Mouse (Mus musculus) urinary bladder, adult 18-20 months (tissue): ENCODE data around the gene Col27a1.

Source experiments
- DNase-seq, 2 experiments: peaks; one replicate each; pipeline ENCODE4 v3.0.0; 2022; ENCODE audit warnings: low spot score in 2 of 2, mixed read lengths in 2 of 2

Gene Col27a1

GRCm38 (mm10) chr4:63225373-63225772 is 11.6 kb downstream of the Col27a1 start:
- DNase-seq, result no peak

GRCm38 (mm10) chr4:63226164-63226882 is 12.5 kb downstream of the Col27a1 start:
- no peak for DNase-seq

- DNase-seq, result no peak
These were observed 13.1 kb downstream of the Col27a1 start for GRCm38 (mm10) chr4:63226883-63227235.

- no peak for DNase-seq
These were observed 15.1 kb downstream of the Col27a1 start for GRCm38 (mm10) chr4:63228943-63229342.

GRCm38 (mm10) chr4:63229991-63230581 is 16.3 kb downstream of the Col27a1 start:
- DNase-seq, result no peak

GRCm38 (mm10) chr4:63231121-63231520 is 17.3 kb downstream of the Col27a1 start:
- DNase-seq, result no peak

- no peak for DNase-seq
These were observed 18.8 kb downstream of the Col27a1 start for GRCm38 (mm10) chr4:63232542-63233020.

GRCm38 (mm10) chr4:63233557-63234452 is 20.0 kb downstream of the Col27a1 start:
- DNase-seq, result no peak

- DNase-seq, result no peak
These were observed 21.0 kb downstream of the Col27a1 start for GRCm38 (mm10) chr4:63234852-63235251.

GRCm38 (mm10) chr4:63236235-63236634 is 22.4 kb downstream of the Col27a1 start:
- DNase-seq, result no peak

- DNase-seq, result no peak
These were observed 23.4 kb downstream of the Col27a1 start for GRCm38 (mm10) chr4:63237225-63237624.

GRCm38 (mm10) chr4:63238141-63238540 is 24.3 kb downstream of the Col27a1 start:
- no peak for DNase-seq

- DNase-seq, result no peak
These were observed 24.9 kb downstream of the Col27a1 start for GRCm38 (mm10) chr4:63238722-63239121.

- no peak for DNase-seq
These were observed 27.2 kb downstream of the Col27a1 start for GRCm38 (mm10) chr4:63241031-63241430.

GRCm38 (mm10) chr4:63247991-63248390 is 34.2 kb downstream of the Col27a1 start:
- DNase-seq, result no peak

GRCm38 (mm10) chr4:63248951-63249350 is 35.1 kb downstream of the Col27a1 start:
- no peak for DNase-seq

GRCm38 (mm10) chr4:63251760-63252159 is 38.0 kb downstream of the Col27a1 start:
- no peak for DNase-seq

- no peak for DNase-seq
These were observed 39.9 kb downstream of the Col27a1 start for GRCm38 (mm10) chr4:63253716-63254115.

- DNase-seq, result no peak
These were observed 40.3 kb downstream of the Col27a1 start for GRCm38 (mm10) chr4:63254151-63254550.

- DNase-seq, result no peak
These were observed 42.6 kb downstream of the Col27a1 start for GRCm38 (mm10) chr4:63256371-63256770.

- DNase-seq, result no peak
These were observed 43.5 kb downstream of the Col27a1 start for GRCm38 (mm10) chr4:63257346-63257745.

- DNase-seq, result no peak
These were observed 44.3 kb downstream of the Col27a1 start for GRCm38 (mm10) chr4:63258096-63258495.
